Mouse (Mus musculus): ENCODE data around the gene Nos1ap. TPM values are rescaled to one million over a fixed set of nuclear protein-coding genes. Genes with fewer than 3 reads are reported as not detected.

Gene Nos1ap
- polyA plus RNA-seq, 1 experiment from 2014 or later: 17.2 TPM

DNA sequence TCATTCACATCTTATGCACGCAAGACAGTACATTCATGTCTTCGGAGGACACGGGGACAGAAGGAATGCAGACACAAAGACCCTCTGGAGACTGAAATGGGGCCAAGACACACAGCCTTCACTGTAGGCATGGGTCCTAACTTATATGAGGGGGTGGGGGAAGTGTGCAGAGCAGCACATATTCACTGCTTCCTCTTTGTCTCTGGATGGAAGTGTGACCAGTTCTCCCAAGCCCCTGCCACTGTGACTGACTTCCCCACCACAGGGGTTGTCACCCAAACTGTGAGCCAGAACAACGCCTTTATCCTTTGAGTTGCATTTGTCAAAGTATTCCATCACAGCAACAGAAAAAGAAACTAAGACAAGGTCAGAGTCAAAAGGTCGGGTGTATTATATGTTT, 7.3 kb downstream of the Nos1ap start:
- ATAC-seq (ENCODE audit: insufficient number of reproducible peaks, insufficient read depth, low FRiP score, low read depth): no peak
- WGBS: 81% methylated on average over 5 of the region's 5 CpGs

DNA sequence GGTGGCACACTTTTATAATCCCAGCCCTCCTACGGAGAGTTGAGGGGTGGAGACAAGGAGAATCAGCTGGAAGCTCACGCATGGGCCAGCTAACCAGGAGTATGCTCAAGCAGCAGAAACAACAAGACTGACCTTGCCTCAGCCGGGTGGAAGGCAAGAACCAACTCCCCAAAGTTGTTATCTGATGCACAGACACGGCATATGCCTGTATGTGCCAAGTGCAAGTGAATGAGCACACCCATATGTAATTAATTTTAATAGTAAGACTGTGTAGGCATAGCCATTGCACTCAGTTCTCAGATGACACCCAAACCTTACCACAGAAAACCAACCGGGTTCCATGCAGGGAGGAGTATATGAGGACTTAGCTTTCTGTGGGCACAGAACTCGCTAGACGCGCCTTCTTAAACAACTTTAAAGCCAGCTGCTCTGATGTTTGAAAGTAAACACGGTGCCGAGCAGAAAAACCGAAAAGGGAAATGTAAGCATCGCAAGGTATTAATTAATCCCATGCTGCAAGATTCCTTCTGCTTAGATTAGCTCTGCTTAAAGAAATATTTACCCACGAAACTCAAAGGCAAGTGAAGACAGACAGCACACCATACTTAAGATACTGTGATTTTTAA, 9.1 kb downstream of the Nos1ap start:
- Histone ChIP-seq H3K27me3 (ENCODE audit: control insufficient read depth, insufficient read depth, low read length) (no peaks in the 10 kb centered on the region), H3K4me1 (ENCODE audit: control insufficient read depth, insufficient read depth, low read length) (peaks cover 19% of the 10 kb centered on the region; the same call in 1 of the 2 replicates), H3K27ac (ENCODE audit: low read length) (no peak overlapping the region), H3K4me2 (replicated peaks; ENCODE audit: low read depth, low read length) (no peak overlapping the region), H3K4me3 (ENCODE audit: low read depth, low read length) (no peak overlapping the region), H3K36me3 (ENCODE audit: control insufficient read depth, insufficient read depth, low read length) (no peaks in the 10 kb centered on the region), H3K9me3 (ENCODE audit: control insufficient read depth, low read depth, low read length) (no peaks in the 10 kb centered on the region), H3K9ac (replicated peaks; ENCODE audit: low read depth, low read length) (no peak overlapping the region)
- no peak for ATAC-seq (ENCODE audit: insufficient number of reproducible peaks, insufficient read depth, low FRiP score, low read depth)
- 30% methylated on average over 13 of the region's 13 CpGs for WGBS

More for the DNA sequence above, 7.3 kb downstream of the Nos1ap start:
- no peak overlapping the region for H3K27ac ChIP-seq (ENCODE audit: low read length)
- H3K4me1 ChIP-seq (ENCODE audit: control insufficient read depth, insufficient read depth, low read length): peaks cover 9% of the 10 kb centered on the region; the same call in 1 of the 2 replicates
- no peaks in the 10 kb centered on the region for H3K27me3 ChIP-seq (ENCODE audit: control insufficient read depth, insufficient read depth, low read length)
- no peak overlapping the region for H3K4me3 ChIP-seq (ENCODE audit: low read depth, low read length)
- no peaks in the 10 kb centered on the region for H3K36me3 ChIP-seq (ENCODE audit: control insufficient read depth, insufficient read depth, low read length)
- no peak overlapping the region for H3K9ac ChIP-seq (replicated peaks; ENCODE audit: low read depth, low read length)
- no peak overlapping the region for H3K4me2 ChIP-seq (replicated peaks; ENCODE audit: low read depth, low read length)
- no peaks in the 10 kb centered on the region for H3K9me3 ChIP-seq (ENCODE audit: control insufficient read depth, low read depth, low read length)

DNA sequence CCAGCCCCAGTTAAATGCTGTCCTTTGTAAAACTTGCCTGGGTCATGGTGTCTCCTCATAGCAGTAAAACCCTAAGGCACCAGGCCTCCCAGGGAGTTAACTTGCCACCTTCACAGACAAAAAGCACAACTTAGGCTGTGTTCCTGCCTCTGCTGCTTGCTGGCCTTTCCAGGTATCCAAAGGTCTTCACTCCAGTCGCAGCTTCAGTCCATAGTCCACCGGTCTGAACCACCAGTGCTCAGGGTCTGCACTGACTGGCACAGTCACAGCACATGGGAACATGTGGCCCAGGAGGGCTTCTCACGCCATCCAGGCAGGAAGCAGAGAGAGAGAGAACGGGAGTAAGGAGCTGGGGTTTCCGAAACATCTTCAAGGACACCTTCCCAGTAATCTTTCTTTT, 10.2 kb downstream of the Nos1ap start:
- ATAC-seq (ENCODE audit: insufficient number of reproducible peaks, insufficient read depth, low FRiP score, low read depth): no peak
- H3K9me3 ChIP-seq (ENCODE audit: control insufficient read depth, low read depth, low read length): no peaks in the 10 kb centered on the region
- no peak overlapping the region for H3K27ac ChIP-seq (ENCODE audit: low read length)
- whole genome bisulfite sequencing: 93% methylated on average over 5 of the region's 5 CpGs
- no peak overlapping the region for H3K9ac ChIP-seq (replicated peaks; ENCODE audit: low read depth, low read length)
- H3K27me3 ChIP-seq (ENCODE audit: control insufficient read depth, insufficient read depth, low read length): no peaks in the 10 kb centered on the region
- no peak overlapping the region for H3K4me2 ChIP-seq (replicated peaks; ENCODE audit: low read depth, low read length)
- H3K4me3 ChIP-seq (ENCODE audit: low read depth, low read length): no peak overlapping the region
- H3K4me1 ChIP-seq (ENCODE audit: control insufficient read depth, insufficient read depth, low read length): peaks cover 22% of the 10 kb centered on the region; the same call in 1 of the 2 replicates
- H3K36me3 ChIP-seq (ENCODE audit: control insufficient read depth, insufficient read depth, low read length): no peaks in the 10 kb centered on the region

DNA sequence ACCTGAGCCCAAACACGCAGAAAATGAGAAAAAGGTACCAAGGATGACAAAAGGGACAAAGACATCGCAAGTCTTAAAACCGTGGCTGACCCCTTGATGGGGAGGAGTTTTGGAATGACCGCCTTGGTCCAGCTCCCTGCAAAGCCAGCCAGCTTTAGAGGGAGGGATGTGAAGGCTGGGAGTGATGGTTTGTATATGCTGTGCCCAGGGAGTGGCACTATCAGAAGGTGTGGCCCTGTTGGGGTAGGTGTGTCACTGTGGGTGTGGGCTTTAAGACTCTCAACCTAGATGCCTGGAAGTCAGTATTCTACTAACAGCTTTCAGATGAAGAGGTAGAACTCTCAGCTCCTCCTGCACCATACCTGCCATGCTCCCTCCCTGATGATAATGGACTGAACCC, 10.6 kb downstream of the Nos1ap start:
- H3K36me3 ChIP-seq (ENCODE audit: control insufficient read depth, insufficient read depth, low read length): no peaks in the 10 kb centered on the region
- H3K4me2 ChIP-seq (replicated peaks; ENCODE audit: low read depth, low read length): no peak overlapping the region
- H3K4me3 ChIP-seq (ENCODE audit: low read depth, low read length): no peak overlapping the region
- H3K4me1 ChIP-seq (ENCODE audit: control insufficient read depth, insufficient read depth, low read length): peaks cover 22% of the 10 kb centered on the region; the same call in 1 of the 2 replicates
- 90% methylated on average over 4 of the region's 4 CpGs for WGBS
- ATAC-seq (ENCODE audit: insufficient number of reproducible peaks, insufficient read depth, low FRiP score, low read depth): no peak
- no peaks in the 10 kb centered on the region for H3K27me3 ChIP-seq (ENCODE audit: control insufficient read depth, insufficient read depth, low read length)
- H3K9me3 ChIP-seq (ENCODE audit: control insufficient read depth, low read depth, low read length): no peaks in the 10 kb centered on the region
- H3K9ac ChIP-seq (replicated peaks; ENCODE audit: low read depth, low read length): no peak overlapping the region
- no peak overlapping the region for H3K27ac ChIP-seq (ENCODE audit: low read length)

DNA sequence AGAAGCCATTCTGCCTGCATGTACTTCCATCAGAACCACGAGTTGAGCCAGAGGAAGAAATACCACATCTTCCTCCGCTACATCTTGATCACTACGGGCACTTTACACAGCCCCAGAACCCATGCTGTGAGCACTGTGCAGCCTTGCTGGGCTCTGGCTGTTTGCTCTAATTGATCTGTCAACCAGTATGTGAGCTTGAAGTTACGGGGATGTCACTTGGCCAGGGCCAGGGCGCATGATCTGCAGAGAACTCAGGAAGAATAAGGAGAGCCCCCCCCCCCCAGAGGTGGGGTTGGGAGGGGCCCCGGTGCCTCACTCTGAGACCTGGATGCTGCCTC, 13.0 kb downstream of the Nos1ap start:
- 0 out of 2 replicates have a peak, but pooled peaks cover 4% of the 10 kb centered on the region for H3K9me3 ChIP-seq (ENCODE audit: control insufficient read depth, low read depth, low read length)
- H3K27ac ChIP-seq (ENCODE audit: low read length): no peak overlapping the region
- ATAC-seq (ENCODE audit: insufficient number of reproducible peaks, insufficient read depth, low FRiP score, low read depth): no peak; the same call in 1 of the 2 replicates
- no peaks in the 10 kb centered on the region for H3K36me3 ChIP-seq (ENCODE audit: control insufficient read depth, insufficient read depth, low read length)
- H3K4me2 ChIP-seq (replicated peaks; ENCODE audit: low read depth, low read length): no peak overlapping the region
- H3K27me3 ChIP-seq (ENCODE audit: control insufficient read depth, insufficient read depth, low read length): no peaks in the 10 kb centered on the region
- peaks cover 22% of the 10 kb centered on the region; the same call in 1 of the 2 replicates for H3K4me1 ChIP-seq (ENCODE audit: control insufficient read depth, insufficient read depth, low read length)
- 51% methylated on average over 6 of the region's 6 CpGs for whole genome bisulfite sequencing
- no peak overlapping the region for H3K4me3 ChIP-seq (ENCODE audit: low read depth, low read length)
- no peak overlapping the region for H3K9ac ChIP-seq (replicated peaks; ENCODE audit: low read depth, low read length)

DNA sequence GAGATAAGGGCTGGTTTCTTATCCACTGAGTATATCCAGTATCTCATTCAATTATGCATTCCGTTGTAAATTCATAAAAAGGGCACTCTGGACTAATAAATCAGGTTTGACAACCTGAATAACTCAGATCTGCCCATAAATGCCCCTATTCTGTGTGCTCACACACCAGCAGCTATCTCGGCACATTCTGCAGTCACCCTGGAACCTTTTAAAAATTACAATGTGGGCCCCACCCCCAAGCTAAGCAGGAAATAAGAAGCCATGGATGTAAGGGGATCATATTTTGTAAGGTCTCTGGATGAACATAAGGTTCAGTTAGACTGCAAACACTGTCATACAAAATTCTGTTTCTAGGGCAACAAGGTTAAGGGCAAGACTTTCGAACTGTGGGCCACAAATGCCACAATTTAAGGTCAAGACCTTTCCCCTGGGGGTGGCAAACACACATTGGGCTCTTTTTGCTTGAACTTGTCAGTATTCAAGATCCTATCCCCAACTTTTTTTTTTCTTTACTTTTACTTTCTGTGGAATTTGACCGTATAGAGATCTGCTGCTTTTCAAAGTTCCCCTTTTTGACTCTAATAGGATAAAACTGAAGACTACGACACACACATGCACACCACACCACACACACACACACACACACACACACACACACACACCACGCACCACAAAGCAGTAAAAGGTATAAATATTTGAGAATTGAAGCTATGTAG, 13.5 kb downstream of the Nos1ap start:
- 0 out of 2 replicates have a peak, but pooled peaks have one; percentile 21 for ATAC-seq (ENCODE audit: insufficient number of reproducible peaks, insufficient read depth, low FRiP score, low read depth)
- 38% methylated on average over 6 of the region's 6 CpGs for WGBS
- H3K4me1 ChIP-seq (ENCODE audit: control insufficient read depth, insufficient read depth, low read length): peaks cover 19% of the 10 kb centered on the region; the same call in 1 of the 2 replicates
- H3K27ac ChIP-seq (ENCODE audit: low read length): no peak overlapping the region
- no peak overlapping the region for H3K4me3 ChIP-seq (ENCODE audit: low read depth, low read length)
- 0 out of 2 replicates have a peak, but pooled peaks cover 4% of the 10 kb centered on the region for H3K9me3 ChIP-seq (ENCODE audit: control insufficient read depth, low read depth, low read length)
- no peaks in the 10 kb centered on the region for H3K27me3 ChIP-seq (ENCODE audit: control insufficient read depth, insufficient read depth, low read length)
- H3K4me2 ChIP-seq (replicated peaks; ENCODE audit: low read depth, low read length): no peak overlapping the region
- H3K9ac ChIP-seq (replicated peaks; ENCODE audit: low read depth, low read length): no peak overlapping the region
- no peaks in the 10 kb centered on the region for H3K36me3 ChIP-seq (ENCODE audit: control insufficient read depth, insufficient read depth, low read length)

DNA sequence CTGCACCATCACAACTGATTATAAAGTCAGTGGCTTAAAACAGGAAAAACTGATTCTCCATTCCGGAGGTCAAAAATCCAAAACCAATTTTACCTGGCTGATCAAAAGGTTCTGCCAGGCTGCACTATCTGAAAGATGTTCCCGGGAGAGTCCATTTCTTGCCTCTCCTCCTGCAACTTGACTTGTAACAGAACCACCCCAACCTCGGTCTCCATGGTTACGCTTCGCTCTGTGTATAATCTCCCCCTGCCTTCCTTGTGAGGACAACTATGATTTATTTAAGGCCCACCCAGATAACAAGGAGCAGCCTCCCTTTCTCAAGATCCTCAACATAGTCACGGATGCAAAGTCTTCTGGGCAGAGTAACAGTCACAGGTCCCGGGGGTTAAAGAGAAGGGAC, 16.5 kb downstream of the Nos1ap start:
- Histone ChIP-seq H3K4me1 (ENCODE audit: control insufficient read depth, insufficient read depth, low read length) (0 out of 2 replicates have a peak, but pooled peaks cover 20% of the 10 kb centered on the region), H3K27me3 (ENCODE audit: control insufficient read depth, insufficient read depth, low read length) (no peaks in the 10 kb centered on the region), H3K36me3 (ENCODE audit: control insufficient read depth, insufficient read depth, low read length) (no peaks in the 10 kb centered on the region), H3K9me3 (ENCODE audit: control insufficient read depth, low read depth, low read length) (0 out of 2 replicates have a peak, but pooled peaks cover 4% of the 10 kb centered on the region), H3K9ac (replicated peaks; ENCODE audit: low read depth, low read length) (no peak overlapping the region), H3K4me3 (ENCODE audit: low read depth, low read length) (no peak overlapping the region), H3K4me2 (replicated peaks; ENCODE audit: low read depth, low read length) (no peak overlapping the region), H3K27ac (ENCODE audit: low read length) (no peak overlapping the region)
- 61% methylated on average over 7 of the region's 7 CpGs for WGBS
- ATAC-seq (ENCODE audit: insufficient number of reproducible peaks, insufficient read depth, low FRiP score, low read depth): no peak

DNA sequence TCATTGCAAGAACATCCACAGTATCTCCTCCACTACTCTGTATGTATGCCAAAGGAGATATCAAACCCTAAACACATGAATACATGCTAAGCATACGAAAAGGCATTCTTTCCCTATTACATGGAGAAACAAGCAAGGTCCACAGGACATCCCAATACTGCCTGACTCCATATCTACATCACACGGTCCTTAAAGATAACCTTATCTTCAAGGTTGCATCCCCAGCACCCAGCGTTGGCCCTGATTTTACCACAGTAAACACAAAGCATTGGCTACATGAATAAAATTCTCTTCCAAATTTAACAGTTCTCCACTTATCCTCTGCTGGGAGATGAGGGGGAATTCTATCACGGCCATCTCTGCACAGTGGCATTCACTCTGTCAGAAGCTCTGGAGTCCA, 22.7 kb downstream of the Nos1ap start:
- Histone ChIP-seq H3K4me3 (ENCODE audit: low read depth, low read length) (no peak overlapping the region), H3K9ac (replicated peaks; ENCODE audit: low read depth, low read length) (no peak overlapping the region), H3K4me2 (replicated peaks; ENCODE audit: low read depth, low read length) (no peak overlapping the region), H3K9me3 (ENCODE audit: control insufficient read depth, low read depth, low read length) (no peaks in the 10 kb centered on the region), H3K4me1 (ENCODE audit: control insufficient read depth, insufficient read depth, low read length) (0 out of 2 replicates have a peak, but pooled peaks cover 7% of the 10 kb centered on the region), H3K27me3 (ENCODE audit: control insufficient read depth, insufficient read depth, low read length) (no peaks in the 10 kb centered on the region), H3K27ac (ENCODE audit: low read length) (no peak overlapping the region), H3K36me3 (ENCODE audit: control insufficient read depth, insufficient read depth, low read length) (no peaks in the 10 kb centered on the region)
- 87% methylated on average over 4 of the region's 4 CpGs for WGBS
- ATAC-seq (ENCODE audit: insufficient number of reproducible peaks, insufficient read depth, low FRiP score, low read depth): no peak

Measured in stomach, embryonic 14.5 days (tissue).